Mouse (Mus musculus) embryonic facial prominence, embryonic 13.5 days (tissue): ENCODE measurements around the gene Gsdma3. TPM values are rescaled to one million over a fixed set of nuclear protein-coding genes. Genes with fewer than 3 reads are reported as not detected.
"Not testable (repeated sequence)": the region's sequence is repeated elsewhere in the genome, so short reads cannot be mapped to it uniquely, and the experiment has no call there.

Experiments used
- ATAC-seq: fragments of 200-750 bp; cut with Nextera tagmentation; 2 replicates; pipeline ENCODE4 v1.8.0; 2017; ENCODE audit warnings: low read depth; ENCODE audit not compliant: insufficient number of reproducible peaks, insufficient read depth, low FRiP score, low TSS enrichment
- H3K27ac ChIP-seq: fragments of 300-500 bp; sonication (generic); 2 replicates; pipeline ENCODE4 v1.5.1; 2015; ENCODE audit warnings: moderate library complexity, mild to moderate bottlenecking, inconsistent platforms
- H3K27me3 ChIP-seq: fragments of 300-500 bp; sonication (generic); 2 replicates; pipeline ENCODE4 v1.6.1; 2015; ENCODE audit warnings: mild to moderate bottlenecking, inconsistent platforms
- H3K36me3 ChIP-seq: fragments of 300-500 bp; sonication (generic); 2 replicates; pipeline ENCODE4 v1.6.1; 2015; ENCODE audit warnings: mild to moderate bottlenecking, inconsistent platforms
- H3K4me1 ChIP-seq: fragments of 300-500 bp; sonication (generic); 2 replicates; pipeline ENCODE4 v1.6.1; 2015; ENCODE audit warnings: inconsistent platforms
- H3K4me2 ChIP-seq: fragments of 300-500 bp; sonication (generic); 2 replicates; pipeline ENCODE4 v1.6.1; 2015; ENCODE audit warnings: moderate library complexity, mild to moderate bottlenecking, inconsistent platforms
- H3K4me3 ChIP-seq: fragments of 300-500 bp; sonication (generic); 2 replicates; pipeline ENCODE4 v1.5.1; 2015; ENCODE audit warnings: mild to moderate bottlenecking, inconsistent platforms
- H3K9ac ChIP-seq: fragments of 300-500 bp; sonication (generic); 2 replicates; pipeline ENCODE4 v1.6.1; 2015; ENCODE audit warnings: mild to moderate bottlenecking, inconsistent platforms
- H3K9me3 ChIP-seq: fragments of 300-500 bp; sonication (generic); 2 replicates; pipeline ENCODE4 v1.6.1; 2016; ENCODE audit warnings: inconsistent platforms
- WGBS: fragments of 180-500 bp; shearing (Covaris S2); methylation state at CpG from one replicate; pipeline ENCODE4 v1.1.7; 2015; ENCODE audit warnings: mixed read lengths; 5-methylcytosine and 5-hydroxymethylcytosine counted together
- polyA plus RNA-seq: library from polyadenylated mRNA; unstranded; fragments of >200 nt; fragmentation: Nextera tagmentation; extraction: Ambion mirVana; gene quantifications from 2 replicates; pipeline ENCODE4 v1.2.1, GENCODE M21; 2015

The Gsdma3 gene
- polyA plus RNA-seq, 1 experiment from 2014 or later = not detected

- no peaks in the 10 kb centered on the region for H3K4me1 ChIP-seq
- no peaks in the 10 kb centered on the region for H3K36me3 ChIP-seq
- H3K4me3 ChIP-seq = no peak overlapping the region
- H3K9me3 ChIP-seq = no peaks in the 10 kb centered on the region
- no peak for ATAC-seq
- H3K4me2 ChIP-seq = no peak overlapping the region
- H3K27me3 ChIP-seq = peaks cover 23% of the 10 kb centered on the region
- 83% methylated on average over 5 of the region's 5 CpGs for WGBS
- no peak overlapping the region for H3K27ac ChIP-seq
- no peak overlapping the region for H3K9ac ChIP-seq
Observed at GRCm38 (mm10) chr11:98672482-98672881, 46.3 kb downstream of the Gsdma3 start.

GRCm38 (mm10) chr11:98673136-98673535, 47.0 kb downstream of the Gsdma3 start:
- Histone ChIP-seq H3K27me3 (peaks cover 16% of the 10 kb centered on the region), H3K4me2 (peak overlapping the region; percentile 38)
- not testable (repeated sequence) for H3K9ac ChIP-seq, H3K9me3 ChIP-seq, H3K4me3 ChIP-seq, H3K27ac ChIP-seq, ATAC-seq, H3K4me1 ChIP-seq, H3K36me3 ChIP-seq
- WGBS = 3% methylated on average over 7 of the region's 7 CpGs

DNA sequence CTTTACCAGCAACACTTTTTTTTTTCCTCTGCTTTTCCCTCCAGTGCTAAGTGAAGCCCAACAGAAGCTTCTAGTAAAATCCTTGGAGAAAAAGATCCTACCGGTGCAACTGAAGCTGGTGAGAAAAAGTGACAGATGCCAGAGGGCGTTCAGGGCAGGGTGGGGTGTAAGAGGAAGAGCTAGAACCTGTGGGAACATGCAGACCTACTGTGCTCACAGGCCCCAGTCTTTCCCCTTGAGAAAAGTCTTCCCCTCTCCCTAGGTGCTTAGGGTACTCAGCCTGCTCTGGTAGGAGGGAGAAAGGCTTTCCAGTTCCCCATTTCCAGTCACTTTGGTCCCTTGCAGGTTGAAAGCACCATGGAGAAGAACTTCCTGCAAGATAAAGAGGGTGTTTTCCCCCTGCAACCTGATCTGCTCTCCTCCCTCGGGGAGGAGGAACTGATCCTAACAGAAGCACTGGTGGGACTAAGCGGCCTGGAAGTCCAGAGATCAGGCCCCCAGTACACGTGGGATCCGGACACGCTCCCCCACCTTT, 49.7 kb downstream of the Gsdma3 start:
- Histone ChIP-seq H3K4me1 (no peaks in the 10 kb centered on the region), H3K4me3 (no peak overlapping the region), H3K4me2 (no peak overlapping the region), H3K36me3 (no peaks in the 10 kb centered on the region), H3K27ac (no peak overlapping the region), H3K9ac (no peak overlapping the region), H3K9me3 (no peaks in the 10 kb centered on the region), H3K27me3 (no peaks in the 10 kb centered on the region)
- no peak for ATAC-seq
- 36% methylated on average over 7 of the region's 7 CpGs for WGBS

DNA sequence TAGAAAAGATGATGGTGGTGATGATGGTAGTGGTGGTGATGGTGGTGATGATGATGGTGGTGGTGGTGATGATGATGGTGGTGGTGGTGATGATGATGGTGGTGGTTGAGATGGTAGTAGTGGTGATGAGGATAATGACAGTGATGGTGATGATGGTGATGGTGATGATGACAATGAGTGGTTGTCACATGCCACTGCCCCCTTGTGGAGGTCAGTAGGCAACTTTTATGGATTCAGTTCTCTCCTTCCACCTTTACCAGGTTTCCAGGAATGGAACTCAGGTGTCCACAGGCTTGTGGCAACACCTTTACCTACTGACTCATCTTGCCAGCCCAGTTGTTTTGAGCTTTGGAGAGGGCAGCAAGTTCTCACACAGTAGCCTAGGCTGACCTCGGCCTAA, 53.9 kb downstream of the Gsdma3 start:
- H3K4me3 ChIP-seq = no peak overlapping the region
- WGBS = 97% methylated on average over 1 of the region's 1 CpGs
- no peak overlapping the region for H3K9ac ChIP-seq
- peaks cover 9% of the 10 kb centered on the region for H3K4me1 ChIP-seq
- no peaks in the 10 kb centered on the region for H3K9me3 ChIP-seq
- ATAC-seq = no peak
- H3K36me3 ChIP-seq = peaks cover 3% of the 10 kb centered on the region
- no peak overlapping the region for H3K27ac ChIP-seq
- no peak overlapping the region for H3K4me2 ChIP-seq
- H3K27me3 ChIP-seq = no peaks in the 10 kb centered on the region

DNA sequence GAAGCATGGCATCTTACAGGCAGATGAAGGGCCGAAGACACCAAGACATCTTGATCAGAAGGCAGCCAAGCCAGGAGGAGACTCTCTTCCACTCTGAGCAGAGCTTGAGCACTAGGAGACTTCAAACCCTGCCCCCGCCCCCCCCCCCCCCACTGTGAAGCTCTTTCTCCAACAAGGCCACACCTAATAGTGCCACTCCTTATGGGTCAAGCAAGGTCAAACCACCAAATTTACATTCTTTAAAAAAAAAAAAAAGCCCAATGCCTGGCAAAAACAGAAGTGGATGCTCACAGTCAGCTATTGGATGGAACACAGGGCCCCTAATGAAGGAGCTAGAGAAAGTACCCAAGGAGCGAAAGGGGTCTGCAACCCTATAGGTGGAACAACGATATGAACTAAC, 54.4 kb downstream of the Gsdma3 start:
- ATAC-seq, H3K27ac ChIP-seq, H3K4me3 ChIP-seq, H3K4me2 ChIP-seq, H3K9ac ChIP-seq, H3K9me3 ChIP-seq, H3K4me1 ChIP-seq, H3K27me3 ChIP-seq, H3K36me3 ChIP-seq: not testable (repeated sequence)
- 89% methylated on average over 4 of the region's 4 CpGs for WGBS

DNA sequence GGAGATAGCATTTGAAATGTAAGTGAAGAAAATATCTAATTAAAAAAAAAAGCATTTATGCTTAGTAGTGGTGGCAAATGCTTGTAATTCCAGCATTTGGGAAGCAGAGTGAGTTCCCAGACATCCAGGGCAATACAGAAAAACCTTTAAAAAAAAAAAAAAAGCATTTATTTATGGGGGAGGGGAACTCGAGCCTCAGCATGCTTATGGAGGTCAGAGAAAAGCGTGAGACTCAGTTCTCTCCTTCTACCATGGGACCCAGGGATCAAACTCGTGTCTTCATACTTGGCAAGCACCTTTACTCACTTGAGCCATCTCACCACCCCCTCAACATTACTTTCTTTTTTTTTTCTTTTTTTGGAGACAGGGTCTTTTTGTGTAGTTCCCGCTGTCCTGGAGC, 55.0 kb downstream of the Gsdma3 start:
- Histone ChIP-seq H3K9me3 (no peaks in the 10 kb centered on the region), H3K9ac (no peak overlapping the region), H3K4me3 (no peak overlapping the region), H3K27ac (no peak overlapping the region), H3K36me3 (peaks cover 14% of the 10 kb centered on the region), H3K4me2 (no peak overlapping the region), H3K4me1 (peaks cover 9% of the 10 kb centered on the region), H3K27me3 (no peaks in the 10 kb centered on the region)
- WGBS = 71% methylated on average over 4 of the region's 4 CpGs
- ATAC-seq = no peak

GRCm38 (mm10) chr11:98681786-98682745, 55.9 kb downstream of the Gsdma3 start, which contains the start of gene Psmd3:
TSS of gene Psmd3 (plus strand) at chr11:98682554.
- Histone ChIP-seq H3K4me1 (peaks cover 9% of the 10 kb centered on the region), H3K27ac (peak within 1 kb of the TSS; percentile 80), H3K27me3 (no peaks in the 10 kb centered on the region), H3K4me3 (peak within 1 kb of the TSS; percentile 98), H3K9ac (peak within 1 kb of the TSS; percentile 99), H3K9me3 (no peaks in the 10 kb centered on the region), H3K4me2 (peak within 1 kb of the TSS; percentile 68), H3K36me3 (peaks cover 23% of the 10 kb centered on the region)
- ATAC-seq = peak; percentile 93
- WGBS = 4% methylated on average over 45 of the region's 45 CpGs

DNA sequence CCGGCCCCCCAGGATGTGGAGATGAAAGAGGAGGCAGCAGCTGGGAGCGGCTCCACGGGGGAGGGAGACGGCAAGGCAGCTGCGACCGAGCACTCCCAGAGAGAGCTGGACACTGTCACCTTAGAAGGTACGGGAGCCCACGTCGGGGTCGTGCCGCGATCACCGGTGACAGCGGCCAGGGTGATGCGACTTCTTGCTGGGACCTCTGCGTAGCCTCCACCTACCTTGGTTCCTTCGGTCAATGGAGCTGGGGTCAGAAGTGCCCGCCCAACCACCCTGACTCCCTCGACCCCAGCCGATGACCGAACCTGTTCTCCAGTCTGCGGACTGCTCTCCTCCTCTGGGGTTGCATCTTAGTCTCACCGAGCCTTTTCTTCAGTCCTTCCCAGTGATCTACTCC, 56.7 kb downstream of the Gsdma3 start:
- under 1% methylated on average over 23 of the region's 23 CpGs for WGBS
- Histone ChIP-seq H3K27me3 (no peaks in the 10 kb centered on the region), H3K36me3 (peaks cover 30% of the 10 kb centered on the region), H3K9ac (peak overlapping the region; percentile 99), H3K4me2 (peak overlapping the region; percentile 68), H3K4me1 (peaks cover 9% of the 10 kb centered on the region), H3K9me3 (no peaks in the 10 kb centered on the region), H3K27ac (peak overlapping the region; percentile 80), H3K4me3 (peak overlapping the region; percentile 98)
- ATAC-seq = peak; percentile 12; the same call in 1 of the 2 replicates

DNA sequence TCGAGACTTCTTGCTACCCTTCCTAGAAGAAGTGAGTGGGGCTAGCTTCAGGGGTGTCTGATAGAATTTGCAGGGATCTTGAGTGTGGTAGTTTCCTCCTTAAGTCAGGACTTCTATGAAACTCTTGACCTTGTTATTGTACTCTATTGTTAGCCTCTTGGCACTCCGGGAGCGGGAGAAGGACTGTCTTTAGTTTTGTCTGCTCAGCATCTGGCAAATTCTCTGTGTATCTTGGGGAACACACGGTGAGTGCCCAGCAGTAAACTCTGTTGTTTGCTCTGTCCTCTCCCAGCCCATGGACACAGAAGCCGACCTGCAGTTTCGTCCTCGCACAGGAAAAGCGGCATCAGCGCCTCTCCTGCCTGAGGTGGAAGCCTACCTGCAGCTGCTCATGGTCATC, 59.5 kb downstream of the Gsdma3 start:
- WGBS = 92% methylated on average over 9 of the region's 9 CpGs
- Histone ChIP-seq H3K36me3 (peaks cover 54% of the 10 kb centered on the region), H3K9ac (no peak overlapping the region), H3K4me3 (no peak overlapping the region), H3K27ac (no peak overlapping the region), H3K27me3 (no peaks in the 10 kb centered on the region), H3K4me2 (no peak overlapping the region), H3K9me3 (no peaks in the 10 kb centered on the region), H3K4me1 (peaks cover 9% of the 10 kb centered on the region)
- no peak for ATAC-seq

DNA sequence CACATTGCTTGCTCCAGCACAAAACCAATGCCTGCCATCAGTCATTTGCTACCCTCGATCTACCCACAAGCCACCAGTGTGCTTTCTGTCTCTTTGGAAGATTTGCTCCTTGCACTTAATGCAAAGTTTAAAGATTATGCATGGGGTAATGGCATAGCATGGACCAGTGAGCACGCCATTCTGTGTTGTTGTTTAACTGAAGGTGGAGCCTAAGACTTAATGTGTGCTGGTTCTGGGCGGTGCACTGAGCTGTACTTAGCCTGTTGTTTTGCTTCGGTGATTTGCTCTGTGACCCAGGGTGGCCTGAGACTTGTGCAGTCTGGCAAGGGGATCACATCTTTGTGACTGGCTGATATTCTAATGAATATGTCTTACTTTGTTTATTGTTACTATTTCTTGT, 60.8 kb downstream of the Gsdma3 start:
- H3K4me2 ChIP-seq = no peak overlapping the region
- H3K9ac ChIP-seq = no peak overlapping the region
- peaks cover 9% of the 10 kb centered on the region for H3K4me1 ChIP-seq
- WGBS = 91% methylated on average over 4 of the region's 4 CpGs
- H3K27ac ChIP-seq = no peak overlapping the region
- H3K36me3 ChIP-seq = peaks cover 68% of the 10 kb centered on the region
- no peaks in the 10 kb centered on the region for H3K9me3 ChIP-seq
- no peak overlapping the region for H3K4me3 ChIP-seq
- no peaks in the 10 kb centered on the region for H3K27me3 ChIP-seq
- ATAC-seq = no peak
